Mouse (Mus musculus): ENCODE measurements around the gene Mgat4e. TPM values are rescaled to one million over a fixed set of nuclear protein-coding genes. Genes with fewer than 3 reads are reported as not detected.
"Not testable (repeated sequence)": the region's sequence is repeated elsewhere in the genome, so short reads cannot be mapped to it uniquely, and the experiment has no call there.

Gene Mgat4e
- polyA plus RNA-seq, 1 experiment from 2014 or later, result not detected

- H3K36me3 ChIP-seq, result no peaks in the 10 kb centered on the region
- peaks cover 18% of the 10 kb centered on the region for H3K4me1 ChIP-seq
- no peak overlapping the region for H3K27ac ChIP-seq
- H3K27me3 ChIP-seq, result peaks cover under 1% of the 10 kb centered on the region; the same call in 1 of the 2 replicates
- H3K9me3 ChIP-seq, result no peaks in the 10 kb centered on the region
- no peak for ATAC-seq (ENCODE audit: low FRiP score, low read depth)
- no peak overlapping the region for H3K4me3 ChIP-seq
- no peak overlapping the region for H3K9ac ChIP-seq
- 75% methylated on average over 8 of the region's 8 CpGs for WGBS
- no peak overlapping the region for H3K4me2 ChIP-seq (replicated peaks)
These were observed 29.3 kb downstream of the Mgat4e start for GRCm38 (mm10) chr1:134520001-134520721.

DNA sequence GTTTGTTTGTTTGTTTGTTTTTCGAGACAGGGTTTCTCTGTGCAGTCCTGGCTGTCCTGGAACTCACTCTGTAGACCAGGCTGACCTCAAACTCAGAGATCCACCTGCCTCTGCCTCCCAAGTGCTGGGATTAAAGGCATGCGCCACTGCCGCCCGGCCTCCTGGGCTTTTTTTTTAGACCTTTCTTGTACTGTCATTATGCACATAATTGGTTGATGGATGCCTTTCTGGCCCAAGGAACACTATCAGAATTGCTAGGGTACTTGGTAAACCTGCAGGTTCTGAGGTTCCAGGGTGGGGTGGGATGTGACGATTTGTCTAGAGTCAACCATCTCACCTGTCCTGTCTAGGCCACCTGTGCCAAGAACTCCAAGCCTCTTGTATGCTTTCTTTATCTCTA lies 30.3 kb downstream of the Mgat4e start:
- Histone ChIP-seq H3K27me3 (peaks cover 10% of the 10 kb centered on the region), H3K4me1 (peaks cover 18% of the 10 kb centered on the region)
- H3K4me3 ChIP-seq; H3K4me2 ChIP-seq (replicated peaks); H3K9ac ChIP-seq; ATAC-seq (ENCODE audit: low FRiP score, low read depth); H3K27ac ChIP-seq; H3K36me3 ChIP-seq; H3K9me3 ChIP-seq: not testable (repeated sequence)
- 88% methylated on average over 5 of the region's 5 CpGs for WGBS

- no peak for ATAC-seq (ENCODE audit: low FRiP score, low read depth)
- peaks cover 19% of the 10 kb centered on the region for H3K4me1 ChIP-seq
- peaks cover 15% of the 10 kb centered on the region for H3K27me3 ChIP-seq
- no peak overlapping the region for H3K4me3 ChIP-seq
- 17% methylated on average over 7 of the region's 7 CpGs for WGBS
- no peaks in the 10 kb centered on the region for H3K9me3 ChIP-seq
- no peak overlapping the region for H3K27ac ChIP-seq
- H3K4me2 ChIP-seq (replicated peaks), result no peak overlapping the region
- H3K9ac ChIP-seq, result no peak overlapping the region
- no peaks in the 10 kb centered on the region for H3K36me3 ChIP-seq
These were observed 30.8 kb downstream of the Mgat4e start for GRCm38 (mm10) chr1:134518677-134519076.

DNA sequence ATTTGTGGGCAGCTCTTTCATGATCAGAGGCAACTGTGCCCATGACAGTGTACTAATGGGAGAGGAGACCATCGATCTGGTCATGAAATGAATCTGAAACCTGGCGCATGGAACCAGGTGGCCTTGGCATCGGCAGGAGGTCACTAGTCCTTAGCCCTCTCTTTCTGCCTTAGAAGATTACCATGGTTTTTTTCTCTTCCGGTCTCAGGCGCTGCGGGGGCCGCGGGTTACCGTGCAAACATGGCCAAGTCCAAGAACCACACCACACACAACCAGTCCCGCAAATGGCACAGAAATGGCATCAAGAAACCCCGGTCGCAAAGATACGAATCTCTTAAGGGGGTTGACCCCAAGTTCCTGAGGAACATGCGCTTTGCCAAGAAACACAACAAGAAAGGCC lies 31.6 kb downstream of the Mgat4e start:
- not testable (repeated sequence) for H3K27ac ChIP-seq; H3K9ac ChIP-seq; H3K4me3 ChIP-seq; H3K4me2 ChIP-seq (replicated peaks); H3K9me3 ChIP-seq; H3K36me3 ChIP-seq; ATAC-seq (ENCODE audit: low FRiP score, low read depth)
- Histone ChIP-seq H3K27me3 (peaks cover 24% of the 10 kb centered on the region), H3K4me1 (peaks cover 27% of the 10 kb centered on the region)
- 94% methylated on average over 14 of the region's 14 CpGs for WGBS

- peaks cover 36% of the 10 kb centered on the region for H3K27me3 ChIP-seq
- H3K9me3 ChIP-seq, result no peaks in the 10 kb centered on the region
- peak; percentile 80 for ATAC-seq (ENCODE audit: low FRiP score, low read depth)
- peak overlapping the region; percentile 64 for H3K27ac ChIP-seq
- peak overlapping the region; percentile 5; the same call in 1 of the 2 replicates for H3K4me2 ChIP-seq (replicated peaks)
- no peaks in the 10 kb centered on the region for H3K36me3 ChIP-seq
- no peak overlapping the region for H3K9ac ChIP-seq
- WGBS, result 8% methylated on average over 4 of the region's 4 CpGs
- H3K4me1 ChIP-seq, result peaks cover 30% of the 10 kb centered on the region
- no peak overlapping the region for H3K4me3 ChIP-seq
These were observed 32.8 kb downstream of the Mgat4e start for GRCm38 (mm10) chr1:134516491-134517198.

DNA sequence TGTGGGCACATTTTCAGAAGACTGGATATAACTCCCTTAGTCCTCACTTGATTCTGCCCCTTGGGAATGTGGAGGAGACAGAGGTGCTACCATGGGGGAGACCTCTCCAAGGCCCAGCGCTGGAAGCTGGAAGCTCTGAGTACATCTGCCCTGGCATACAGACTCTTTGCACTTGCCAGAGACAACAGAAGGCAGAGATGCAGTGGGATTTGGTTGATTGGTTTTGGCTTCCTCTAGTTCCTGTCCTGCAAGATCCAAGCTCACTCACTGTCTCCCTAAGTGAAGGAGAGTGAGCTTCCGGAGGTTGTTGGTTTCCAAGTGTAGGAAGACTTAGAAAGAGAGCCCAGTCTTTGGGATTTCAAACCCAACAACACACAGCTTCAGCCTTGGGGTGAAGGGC lies 33.6 kb downstream of the Mgat4e start:
- no peaks in the 10 kb centered on the region for H3K36me3 ChIP-seq
- WGBS, result 75% methylated on average over 2 of the region's 2 CpGs

GRCm38 (mm10) chr1:134513876-134514590 lies 35.4 kb downstream of the Mgat4e start:
- Histone ChIP-seq H3K4me2 (replicated peaks) (peak overlapping the region; percentile 77), H3K4me1 (peaks cover 30% of the 10 kb centered on the region), H3K27me3 (peaks cover 45% of the 10 kb centered on the region), H3K9ac (peak overlapping the region; percentile 65), H3K36me3 (peaks cover 5% of the 10 kb centered on the region), H3K4me3 (peak overlapping the region; percentile 43), H3K9me3 (no peaks in the 10 kb centered on the region), H3K27ac (no peak overlapping the region)
- WGBS, result 43% methylated on average over 16 of the region's 16 CpGs
- ATAC-seq (ENCODE audit: low FRiP score, low read depth), result no peak

More for the DNA sequence above, 33.6 kb downstream of the Mgat4e start:
- Histone ChIP-seq H3K27ac (peak overlapping the region; percentile 64), H3K9me3 (no peaks in the 10 kb centered on the region), H3K4me1 (peaks cover 30% of the 10 kb centered on the region), H3K9ac (no peak overlapping the region), H3K4me2 (replicated peaks) (no peak overlapping the region), H3K27me3 (peaks cover 42% of the 10 kb centered on the region), H3K4me3 (no peak overlapping the region)
- ATAC-seq (ENCODE audit: low FRiP score, low read depth), result no peak

DNA sequence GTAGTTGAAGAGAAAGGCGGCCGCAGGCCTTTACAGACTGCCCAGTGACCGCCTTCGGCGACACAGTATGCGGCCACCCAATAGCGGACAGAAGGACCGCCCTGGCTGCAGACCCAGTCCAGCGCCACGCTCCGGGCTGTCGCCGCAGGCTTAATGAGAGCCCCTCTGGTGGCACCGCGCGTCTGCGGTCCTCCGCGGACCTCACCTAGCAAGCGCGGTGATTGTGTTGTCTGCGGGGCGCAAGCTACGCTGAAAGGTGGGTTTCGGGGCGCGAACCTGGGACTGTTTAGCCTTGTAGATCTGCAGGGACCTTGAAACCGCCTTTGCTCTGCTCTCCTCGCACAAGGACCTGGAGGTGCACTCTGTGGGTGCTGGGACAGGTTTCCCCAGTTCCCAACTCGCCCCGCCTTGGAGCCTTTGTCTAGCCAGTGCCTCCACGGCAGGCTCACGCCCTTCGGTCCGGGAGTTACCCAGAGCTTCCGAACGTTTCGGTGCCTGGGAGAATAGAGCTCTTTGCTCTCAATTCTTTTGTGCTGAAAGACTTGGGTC lies 36.1 kb downstream of the Mgat4e start:
- ATAC-seq (ENCODE audit: low FRiP score, low read depth), result no peak
- H3K27ac ChIP-seq, result no peak overlapping the region
- 3% methylated on average over 38 of the region's 38 CpGs for whole genome bisulfite sequencing
- peak overlapping the region; percentile 43 for H3K4me3 ChIP-seq
- H3K9ac ChIP-seq, result peak overlapping the region; percentile 65
- no peaks in the 10 kb centered on the region for H3K9me3 ChIP-seq
- peak overlapping the region; percentile 77 for H3K4me2 ChIP-seq (replicated peaks)
- peaks cover 8% of the 10 kb centered on the region for H3K36me3 ChIP-seq
- H3K4me1 ChIP-seq, result peaks cover 27% of the 10 kb centered on the region
- H3K27me3 ChIP-seq, result peaks cover 45% of the 10 kb centered on the region

DNA sequence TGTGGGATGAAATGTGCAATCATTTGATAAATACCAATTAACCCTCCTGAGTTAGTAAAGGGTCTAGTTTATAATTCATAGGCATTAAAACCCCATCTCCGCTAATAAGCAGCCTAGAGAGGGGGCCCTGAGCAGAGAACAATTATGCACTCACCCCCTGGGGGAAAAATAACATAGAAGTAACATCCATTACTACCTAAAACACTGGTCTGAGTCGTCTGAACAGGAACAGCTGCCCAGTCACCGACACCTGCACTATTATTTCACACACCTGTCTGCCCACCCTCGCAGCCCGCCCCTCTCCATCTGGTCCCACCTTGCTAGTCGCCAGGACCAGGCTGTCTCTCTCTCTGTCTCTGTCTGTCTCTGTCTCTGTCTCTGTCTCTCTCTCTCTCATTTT lies 36.9 kb downstream of the Mgat4e start:
- 33% methylated on average over 6 of the region's 6 CpGs for WGBS
- H3K9ac ChIP-seq, result no peak overlapping the region
- peaks cover 45% of the 10 kb centered on the region for H3K27me3 ChIP-seq
- H3K9me3 ChIP-seq, result no peaks in the 10 kb centered on the region
- ATAC-seq (ENCODE audit: low FRiP score, low read depth), result no peak
- peaks cover 16% of the 10 kb centered on the region for H3K36me3 ChIP-seq
- H3K4me1 ChIP-seq, result peaks cover 27% of the 10 kb centered on the region
- no peak overlapping the region for H3K27ac ChIP-seq
- peak overlapping the region; percentile 77 for H3K4me2 ChIP-seq (replicated peaks)
- no peak overlapping the region for H3K4me3 ChIP-seq

DNA sequence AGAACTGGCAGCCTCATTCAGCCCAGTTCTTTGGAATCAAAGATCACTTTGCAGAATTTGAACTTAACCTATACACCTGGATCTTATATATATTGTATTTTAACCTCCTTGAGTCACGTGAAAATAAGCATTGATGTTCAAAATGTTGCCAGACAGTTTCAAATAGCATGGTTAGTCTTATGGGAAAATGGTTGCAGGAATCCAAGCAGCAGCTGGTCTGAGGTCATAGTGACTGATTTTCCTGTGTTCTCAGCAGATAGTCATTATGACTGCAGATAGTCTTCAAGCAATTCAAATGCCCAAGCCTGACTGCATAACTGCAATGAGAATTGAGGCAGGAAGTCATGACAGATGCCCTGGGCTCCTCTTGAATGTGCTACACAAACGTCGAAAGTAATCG lies 37.3 kb downstream of the Mgat4e start:
- WGBS, result 62% methylated on average over 4 of the region's 4 CpGs
- no peaks in the 10 kb centered on the region for H3K9me3 ChIP-seq
- no peak overlapping the region for H3K27ac ChIP-seq
- H3K4me2 ChIP-seq (replicated peaks), result no peak overlapping the region
- peaks cover 20% of the 10 kb centered on the region for H3K36me3 ChIP-seq
- peaks cover 27% of the 10 kb centered on the region for H3K4me1 ChIP-seq
- H3K4me3 ChIP-seq, result no peak overlapping the region
- H3K27me3 ChIP-seq, result peaks cover 45% of the 10 kb centered on the region
- H3K9ac ChIP-seq, result no peak overlapping the region
- ATAC-seq (ENCODE audit: low FRiP score, low read depth), result no peak

GRCm38 (mm10) chr1:134510018-134510417 lies 39.5 kb downstream of the Mgat4e start:
- WGBS, result 35% methylated on average over 7 of the region's 7 CpGs

DNA sequence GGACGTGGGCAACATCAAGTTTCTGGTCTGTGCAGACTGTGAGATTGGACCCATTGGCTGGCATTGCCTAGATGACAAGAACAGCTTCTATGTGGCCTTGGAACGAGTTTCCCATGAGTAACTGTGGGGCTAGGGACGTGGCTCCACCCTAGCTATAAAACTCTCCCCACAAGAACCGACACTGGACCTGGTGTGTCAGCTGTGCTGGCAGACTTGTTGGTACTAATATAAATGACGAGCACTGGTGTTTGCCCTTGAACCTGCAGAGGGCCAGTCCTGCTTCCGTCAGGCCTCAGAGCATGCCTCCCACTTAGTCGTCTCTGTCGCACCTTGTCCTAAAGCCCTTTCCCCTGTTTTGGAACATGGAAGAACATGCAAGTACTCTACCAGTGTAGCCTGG lies 43.3 kb downstream of the Mgat4e start:
- no peak for ATAC-seq (ENCODE audit: low FRiP score, low read depth)

More at GRCm38 (mm10) chr1:134510018-134510417, 39.5 kb downstream of the Mgat4e start:
- Histone ChIP-seq H3K4me1 (peaks cover 12% of the 10 kb centered on the region), H3K27ac (no peak overlapping the region), H3K9me3 (no peaks in the 10 kb centered on the region), H3K9ac (no peak overlapping the region), H3K4me3 (no peak overlapping the region), H3K27me3 (peaks cover 43% of the 10 kb centered on the region), H3K4me2 (replicated peaks) (no peak overlapping the region), H3K36me3 (peaks cover 42% of the 10 kb centered on the region)
- ATAC-seq (ENCODE audit: low FRiP score, low read depth), result no peak

More for the DNA sequence above, 43.3 kb downstream of the Mgat4e start:
- Histone ChIP-seq H3K9ac (no peak overlapping the region), H3K27ac (no peak overlapping the region), H3K4me3 (no peak overlapping the region), H3K36me3 (peaks cover 66% of the 10 kb centered on the region), H3K27me3 (peaks cover 5% of the 10 kb centered on the region; the same call in 1 of the 2 replicates), H3K4me2 (replicated peaks) (no peak overlapping the region), H3K4me1 (no peaks in the 10 kb centered on the region), H3K9me3 (no peaks in the 10 kb centered on the region)
- 91% methylated on average over 8 of the region's 8 CpGs for whole genome bisulfite sequencing
